Mouse (Mus musculus) hindbrain, embryonic 11.5 days (tissue): ENCODE measurements around the gene Rufy3. TPM values are rescaled to one million over a fixed set of nuclear protein-coding genes. Genes with fewer than 3 reads are reported as not detected.

Experiments used
- ATAC-seq: fragments of 200-750 bp; cut with Nextera tagmentation; 2 replicates; pipeline ENCODE4 v1.8.0; 2017; ENCODE audit warnings: mild to moderate bottlenecking, moderate TSS enrichment, moderate library complexity; ENCODE audit not compliant: low FRiP score
- DNase-seq: peaks from one replicate; pipeline ENCODE4 v3.0.0-alpha.2; 2015; ENCODE audit warnings: low spot score
- H3K27ac ChIP-seq: fragments of 300-500 bp; sonication (generic); 2 replicates; pipeline ENCODE4 v1.5.1; 2014; ENCODE audit warnings: mild to moderate bottlenecking, low read depth, low read length
- H3K27me3 ChIP-seq: fragments of 300-500 bp; sonication (generic); 2 replicates; pipeline ENCODE4 v1.6.1; 2014; ENCODE audit warnings: mild to moderate bottlenecking, low read length, moderate library complexity, mixed read lengths; ENCODE audit not compliant: control insufficient read depth, insufficient read depth
- H3K36me3 ChIP-seq: fragments of 300-500 bp; sonication (generic); 2 replicates; pipeline ENCODE4 v1.6.1; 2014; ENCODE audit warnings: mild to moderate bottlenecking, low read length, moderate library complexity, mixed read lengths; ENCODE audit not compliant: control insufficient read depth, insufficient read depth
- H3K4me1 ChIP-seq: fragments of 300-500 bp; sonication (generic); replicated peaks from 2 replicates; pipeline ENCODE4 v1.6.1; 2014; ENCODE audit warnings: low read length, mixed read lengths; ENCODE audit not compliant: control insufficient read depth, insufficient read depth
- H3K4me2 ChIP-seq: fragments of 300-500 bp; sonication (generic); replicated peaks from 2 replicates; pipeline ENCODE4 v1.6.1; 2014; ENCODE audit warnings: mild to moderate bottlenecking, low read depth, low read length
- H3K4me3 ChIP-seq: fragments of 300-500 bp; sonication (generic); 2 replicates; pipeline ENCODE4 v1.5.1; 2014; ENCODE audit warnings: low read depth, low read length
- H3K9ac ChIP-seq: fragments of 300-500 bp; sonication (generic); 2 replicates; pipeline ENCODE4 v1.6.1; 2014; ENCODE audit warnings: low read depth, low read length
- H3K9me3 ChIP-seq: fragments of 300-500 bp; sonication (generic); 2 replicates; pipeline ENCODE4 v1.6.1; 2016; ENCODE audit warnings: low read length; ENCODE audit not compliant: control insufficient read depth
- WGBS: fragments of 180-500 bp; shearing (Covaris S2); extraction: QIAGEN DNeasy Blood & Tissue Kit; methylation state at CpG from one replicate; pipeline ENCODE4 v1.1.7; 2014; 5-methylcytosine and 5-hydroxymethylcytosine counted together
- polyA plus RNA-seq: library from polyadenylated mRNA; unstranded; fragments of >200 nt; fragmentation: Nextera tagmentation; extraction: Ambion mirVana; gene quantifications from 2 replicates; pipeline ENCODE4 v1.2.1, GENCODE M21; 2014

The Rufy3 gene
- polyA plus RNA-seq, 1 experiment from 2014 or later = 180 TPM

- 8% methylated on average over 29 of the region's 29 CpGs for whole genome bisulfite sequencing
- peak; percentile 22 for DNase-seq
Observed at GRCm38 (mm10) chr5:88553271-88554085, 11.4 kb upstream of the Rufy3 start.

GRCm38 (mm10) chr5:88554086-88554886 is 10.6 kb upstream of the Rufy3 start, which contains the start of gene Utp3:
TSS of gene Utp3 (plus strand) at chr5:88554462.
- under 1% methylated on average over 73 of the region's 76 CpGs for WGBS
- Histone ChIP-seq H3K27ac (peak within 1 kb of the TSS; percentile 74), H3K4me2 (peak within 1 kb of the TSS; percentile 87), H3K9me3 (no peaks in the 10 kb centered on the region), H3K27me3 (no peaks in the 10 kb centered on the region), H3K4me3 (peak within 1 kb of the TSS; percentile 53), H3K4me1 (0 out of 2 replicates have a peak, but pooled peaks cover 4% of the 10 kb centered on the region), H3K9ac (peak within 1 kb of the TSS; percentile 68), H3K36me3 (no peaks in the 10 kb centered on the region)
- DNase-seq (peak; percentile 98), ATAC-seq (peak; percentile 97)

More at GRCm38 (mm10) chr5:88553271-88554085, 11.4 kb upstream of the Rufy3 start:
- no peaks in the 10 kb centered on the region for H3K36me3 ChIP-seq
- H3K4me3 ChIP-seq = peak overlapping the region; percentile 53
- peak overlapping the region; percentile 31 for H3K27ac ChIP-seq
- ATAC-seq = peak; percentile 81
- H3K27me3 ChIP-seq = no peaks in the 10 kb centered on the region
- peak overlapping the region; percentile 42 for H3K4me2 ChIP-seq
- H3K4me1 ChIP-seq = 0 out of 2 replicates have a peak, but pooled peaks cover 4% of the 10 kb centered on the region
- H3K9ac ChIP-seq = peak overlapping the region; percentile 60
- no peaks in the 10 kb centered on the region for H3K9me3 ChIP-seq

GRCm38 (mm10) chr5:88558991-88559390 is 5.8 kb upstream of the Rufy3 start:
- ATAC-seq = no peak
- Histone ChIP-seq H3K4me2 (no peak overlapping the region), H3K36me3 (no peaks in the 10 kb centered on the region), H3K27me3 (no peaks in the 10 kb centered on the region), H3K9ac (no peak overlapping the region), H3K4me1 (0 out of 2 replicates have a peak, but pooled peaks cover 4% of the 10 kb centered on the region), H3K9me3 (no peaks in the 10 kb centered on the region), H3K27ac (no peak overlapping the region), H3K4me3 (no peak overlapping the region)
- 52% methylated on average over 1 of the region's 1 CpGs for WGBS
- DNase-seq = no peak

GRCm38 (mm10) chr5:88561080-88561814 is 3.6 kb upstream of the Rufy3 start:
- no peak overlapping the region for H3K4me3 ChIP-seq
- WGBS = 87% methylated on average over 9 of the region's 9 CpGs
- no peak overlapping the region for H3K9ac ChIP-seq
- no peaks in the 10 kb centered on the region for H3K9me3 ChIP-seq
- no peak for DNase-seq
- H3K4me2 ChIP-seq = no peak overlapping the region
- H3K36me3 ChIP-seq = no peaks in the 10 kb centered on the region
- ATAC-seq = no peak
- no peaks in the 10 kb centered on the region for H3K4me1 ChIP-seq
- H3K27ac ChIP-seq = no peak overlapping the region
- H3K27me3 ChIP-seq = no peaks in the 10 kb centered on the region

GRCm38 (mm10) chr5:88562863-88563780 is 1.7 kb upstream of the Rufy3 start:
- 69% methylated on average over 8 of the region's 8 CpGs for WGBS
- Histone ChIP-seq H3K9me3 (no peaks in the 10 kb centered on the region), H3K27ac (no peak overlapping the region), H3K4me2 (no peak overlapping the region), H3K4me1 (no peaks in the 10 kb centered on the region), H3K9ac (no peak overlapping the region), H3K4me3 (no peak overlapping the region), H3K36me3 (no peaks in the 10 kb centered on the region), H3K27me3 (no peaks in the 10 kb centered on the region)
- no peak for ATAC-seq
- DNase-seq = no peak

GRCm38 (mm10) chr5:88565148-88566033 is 551 bp downstream of the Rufy3 start:
- peak overlapping the region; percentile 57 for H3K4me2 ChIP-seq
- peak overlapping the region; percentile 89 for H3K27ac ChIP-seq
- no peaks in the 10 kb centered on the region for H3K36me3 ChIP-seq
- WGBS = under 1% methylated on average over 55 of the region's 119 CpGs
- no peaks in the 10 kb centered on the region for H3K27me3 ChIP-seq
- no peaks in the 10 kb centered on the region for H3K4me1 ChIP-seq
- no peaks in the 10 kb centered on the region for H3K9me3 ChIP-seq
- ATAC-seq (peak; percentile 81), DNase-seq (peak; percentile 68)
- peak overlapping the region; percentile 87 for H3K4me3 ChIP-seq
- peak overlapping the region; percentile 75 for H3K9ac ChIP-seq

GRCm38 (mm10) chr5:88566034-88566841 is 1.4 kb downstream of the Rufy3 start:
- Histone ChIP-seq H3K27me3 (no peaks in the 10 kb centered on the region), H3K9me3 (no peaks in the 10 kb centered on the region), H3K27ac (peak overlapping the region; percentile 89; the same call in 1 of the 2 replicates), H3K36me3 (no peaks in the 10 kb centered on the region), H3K4me2 (peak overlapping the region; percentile 57), H3K4me1 (no peaks in the 10 kb centered on the region), H3K9ac (peak overlapping the region; percentile 75), H3K4me3 (peak overlapping the region; percentile 87)
- ATAC-seq (no peak), DNase-seq (no peak)
- WGBS = 9% methylated on average over 14 of the region's 14 CpGs
